Mouse (Mus musculus) urinary bladder, postnatal 25 days (tissue): ENCODE results near the gene Rras2.
A peak's percentile ranks its signal among the peaks of the same experiment; 100 is the strongest.

Experiments used
- DNase-seq: peaks from one replicate; pipeline ENCODE4 v3.0.0; 2022; ENCODE audit warnings: low spot score

The Rras2 gene

GRCm38 (mm10) chr7:114071395-114071794 lies 46.2 kb downstream of the Rras2 start:
- DNase-seq = no peak

GRCm38 (mm10) chr7:114070458-114070840 lies 47.1 kb downstream of the Rras2 start:
- DNase-seq = no peak

GRCm38 (mm10) chr7:114069726-114070457 lies 47.7 kb downstream of the Rras2 start:
- no peak for DNase-seq

GRCm38 (mm10) chr7:114068956-114069533 lies 48.5 kb downstream of the Rras2 start:
- DNase-seq = no peak

- peak; percentile 74 for DNase-seq
Observed at GRCm38 (mm10) chr7:114066529-114067178, 50.9 kb downstream of the Rras2 start.

- DNase-seq = peak; percentile 39
Observed at GRCm38 (mm10) chr7:114065407-114066185, 52.0 kb downstream of the Rras2 start.

GRCm38 (mm10) chr7:114063966-114064365 lies 53.6 kb downstream of the Rras2 start:
- no peak for DNase-seq

- no peak for DNase-seq
Observed at GRCm38 (mm10) chr7:114063534-114063933, 54.0 kb downstream of the Rras2 start.

GRCm38 (mm10) chr7:114062451-114062850 lies 55.1 kb downstream of the Rras2 start:
- no peak for DNase-seq

GRCm38 (mm10) chr7:114060445-114060844 lies 57.1 kb downstream of the Rras2 start:
- no peak for DNase-seq

- DNase-seq = no peak
Observed at GRCm38 (mm10) chr7:114058927-114059441, 58.6 kb downstream of the Rras2 start.

GRCm38 (mm10) chr7:114058166-114058565 lies 59.4 kb downstream of the Rras2 start:
- no peak for DNase-seq

- no peak for DNase-seq
Observed at GRCm38 (mm10) chr7:114053720-114054119, 63.9 kb downstream of the Rras2 start.

GRCm38 (mm10) chr7:114045814-114046213 lies 71.8 kb downstream of the Rras2 start:
- DNase-seq = no peak

- DNase-seq = no peak
Observed at GRCm38 (mm10) chr7:114043929-114044549, 73.5 kb downstream of the Rras2 start.

- no peak for DNase-seq
Observed at GRCm38 (mm10) chr7:114042973-114043928, 74.3 kb downstream of the Rras2 start.

GRCm38 (mm10) chr7:114041349-114041748 lies 76.2 kb downstream of the Rras2 start:
- no peak for DNase-seq

GRCm38 (mm10) chr7:114037237-114037636 lies 80.3 kb downstream of the Rras2 start:
- DNase-seq = no peak

- DNase-seq = peak; percentile 33
Observed at GRCm38 (mm10) chr7:114029596-114029995, 88.0 kb downstream of the Rras2 start.

GRCm38 (mm10) chr7:114028828-114029227 lies 88.8 kb downstream of the Rras2 start:
- DNase-seq = no peak

- no peak for DNase-seq
Observed at GRCm38 (mm10) chr7:114027406-114027805, 90.2 kb downstream of the Rras2 start.
